Mouse (Mus musculus) MEL-GATA-1-ER (cell line): ENCODE data around the gene Cib4.

Experiments
- DNase-seq: peaks from one replicate; pipeline ENCODE4 v3.0.0-alpha.2; 2012; ENCODE audit warnings: low read depth; ENCODE audit errors: extremely low read depth

Cib4 gene

DNA sequence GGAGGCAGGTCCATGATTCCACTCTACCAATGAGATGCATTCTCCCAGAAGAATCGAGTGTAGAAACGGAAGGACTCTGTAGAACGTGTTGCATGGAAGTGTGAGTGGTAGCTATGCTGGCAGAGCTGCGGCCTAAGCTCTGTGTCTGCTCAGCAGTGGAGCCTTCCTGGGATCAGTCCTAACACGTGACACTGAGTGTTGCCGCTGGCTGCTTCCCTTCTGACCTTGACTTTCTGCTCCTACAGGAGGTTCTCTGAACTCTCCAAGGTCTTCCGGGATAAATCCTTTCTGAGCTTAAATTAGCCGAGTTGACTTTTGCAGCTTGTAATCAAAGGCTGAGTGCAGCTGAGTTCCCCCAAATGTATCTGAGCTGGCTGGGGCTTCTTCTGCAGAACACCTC lies 28.7 kb upstream of the Cib4 start:
- no peak for DNase-seq

DNA sequence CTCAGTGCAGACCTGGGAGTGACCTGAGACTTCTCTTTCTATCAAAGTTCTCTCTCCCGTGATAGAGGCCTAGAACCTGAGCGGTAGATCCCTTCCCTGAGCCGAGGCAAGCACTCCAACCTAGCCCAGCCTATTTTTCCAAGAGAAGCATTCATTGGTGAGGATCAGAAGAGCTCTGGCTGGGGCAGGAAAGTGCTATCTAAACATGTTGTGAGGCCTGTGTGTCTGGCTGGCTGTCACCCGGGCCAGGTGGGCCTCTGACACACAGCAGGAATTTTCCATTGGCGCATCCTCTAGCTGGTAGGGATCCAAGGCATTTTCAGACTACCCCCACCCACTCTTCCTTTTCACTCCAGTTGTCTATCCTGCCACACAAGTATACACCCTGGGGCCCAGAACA lies 26.2 kb upstream of the Cib4 start:
- no peak for DNase-seq

DNA sequence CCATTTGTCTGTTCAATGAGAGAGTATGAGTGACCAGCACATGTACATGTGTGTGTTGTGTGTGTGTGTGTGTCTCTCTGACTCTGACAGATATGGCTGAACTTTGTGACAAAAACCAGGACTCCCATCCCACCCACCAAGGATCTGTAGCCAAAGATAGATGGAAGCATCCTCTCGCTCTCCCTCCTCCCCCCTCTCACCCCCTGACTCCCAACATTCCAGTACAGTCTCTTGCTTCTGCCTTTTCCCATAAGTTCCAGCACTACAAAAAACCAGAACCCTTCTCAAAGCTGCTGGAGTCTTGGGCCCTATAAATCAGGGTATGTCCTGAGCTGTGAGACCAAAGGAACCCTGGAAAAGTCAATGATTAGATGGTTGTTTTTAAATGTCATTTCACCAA lies 22.8 kb upstream of the Cib4 start:
- DNase-seq, result no peak

DNA sequence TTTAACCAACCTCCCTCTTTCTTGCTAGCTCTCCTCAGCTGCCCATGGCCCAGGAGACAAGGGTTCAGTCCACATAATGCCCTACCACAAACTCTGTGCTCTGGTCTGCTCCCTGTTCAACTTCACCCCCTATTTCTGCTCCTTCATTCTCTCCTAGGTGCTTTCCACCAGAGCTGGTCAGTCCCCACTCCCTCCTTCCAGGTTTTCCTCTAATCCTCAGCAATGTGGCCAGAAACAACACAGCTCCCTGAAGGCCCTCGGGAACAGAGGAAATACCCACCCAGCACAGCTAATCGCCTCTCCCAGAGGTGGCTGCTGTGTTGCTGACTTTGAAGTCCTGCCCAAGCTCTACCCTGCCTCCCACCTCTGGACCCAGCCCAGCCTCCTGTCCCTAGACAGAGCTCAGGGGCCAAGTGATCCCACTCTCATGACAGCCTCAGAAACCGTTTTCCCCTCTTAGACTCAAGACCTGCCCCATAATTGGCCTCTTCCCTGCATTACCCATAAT lies 14.4 kb upstream of the Cib4 start:
- DNase-seq, result no peak

DNA sequence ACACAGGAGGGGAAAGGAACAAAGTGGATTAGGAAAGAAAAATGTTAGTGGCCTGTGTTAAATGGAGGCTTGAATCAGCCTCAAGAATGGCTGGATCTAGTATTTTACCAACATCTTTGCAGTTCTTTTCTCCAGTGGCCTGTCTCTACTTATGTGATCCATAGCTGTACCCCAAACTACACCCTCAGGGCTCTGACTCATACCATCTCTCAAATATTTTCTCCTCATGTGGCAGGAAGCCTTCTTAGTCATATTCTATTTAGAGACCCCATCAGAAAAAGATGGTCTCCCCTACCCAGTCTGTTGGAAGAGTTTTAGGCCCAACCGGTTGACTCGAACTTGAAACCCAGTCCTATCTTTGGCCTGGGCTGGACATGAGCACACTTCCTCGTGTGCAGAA lies 13.8 kb upstream of the Cib4 start:
- no peak for DNase-seq

DNA sequence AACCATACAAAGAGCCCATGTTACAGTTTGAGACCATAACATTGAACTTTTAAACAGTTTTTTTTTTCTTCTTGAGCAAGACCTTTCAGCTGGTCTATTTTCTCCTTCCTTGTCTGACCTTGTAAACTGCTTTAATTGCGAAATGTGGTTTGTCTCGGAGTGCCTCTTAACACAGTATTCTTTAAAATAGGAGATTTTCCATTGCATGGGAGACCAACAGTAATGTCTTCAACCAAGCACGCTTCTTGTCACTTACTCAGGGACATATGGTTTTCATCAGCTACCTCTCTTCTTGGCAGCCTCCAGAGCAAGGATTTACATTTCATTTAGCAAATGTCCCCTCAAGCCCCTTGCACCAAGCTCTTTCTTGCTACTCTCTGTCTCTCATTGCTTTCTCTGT lies 10.6 kb upstream of the Cib4 start:
- no peak for DNase-seq

DNA sequence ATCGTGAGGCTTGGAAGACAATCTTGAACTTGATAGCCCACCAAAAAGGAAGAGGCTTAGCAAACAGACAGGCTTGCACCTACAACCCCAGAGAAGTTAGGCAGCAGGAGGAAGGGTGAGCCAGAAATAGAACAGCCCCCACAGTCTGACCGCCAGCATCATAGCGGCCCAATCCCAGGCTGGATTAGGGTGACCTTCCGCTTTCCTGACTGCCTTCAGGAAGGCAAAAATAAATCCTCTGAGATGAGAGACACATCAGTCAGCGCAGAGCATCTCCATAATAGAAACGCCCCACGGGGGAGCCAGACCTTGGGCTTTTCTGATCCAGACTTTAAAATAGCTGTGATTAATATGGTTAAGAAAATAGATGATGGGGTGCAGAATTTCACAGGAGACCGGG lies 9.3 kb upstream of the Cib4 start:
- no peak for DNase-seq

DNA sequence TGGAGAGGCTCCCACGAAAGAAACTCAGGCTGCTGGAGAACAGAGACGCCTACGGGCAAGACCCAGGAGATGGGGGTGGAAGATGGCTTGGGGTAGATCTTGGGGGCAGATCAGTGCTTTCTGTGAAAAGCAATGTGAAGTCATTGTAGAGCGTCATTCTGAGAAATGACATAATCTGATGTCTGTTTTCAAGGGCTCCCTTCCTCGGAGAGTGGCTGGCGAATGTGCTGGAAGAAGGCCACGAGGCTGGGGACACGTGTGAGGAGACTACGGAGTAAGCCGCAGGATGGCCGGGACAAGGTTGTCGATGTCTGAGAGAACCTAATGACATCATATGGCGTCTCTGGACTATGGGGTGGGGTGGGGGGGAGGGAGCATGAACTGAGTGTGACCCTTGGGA lies 8.3 kb upstream of the Cib4 start:
- DNase-seq, result no peak

DNA sequence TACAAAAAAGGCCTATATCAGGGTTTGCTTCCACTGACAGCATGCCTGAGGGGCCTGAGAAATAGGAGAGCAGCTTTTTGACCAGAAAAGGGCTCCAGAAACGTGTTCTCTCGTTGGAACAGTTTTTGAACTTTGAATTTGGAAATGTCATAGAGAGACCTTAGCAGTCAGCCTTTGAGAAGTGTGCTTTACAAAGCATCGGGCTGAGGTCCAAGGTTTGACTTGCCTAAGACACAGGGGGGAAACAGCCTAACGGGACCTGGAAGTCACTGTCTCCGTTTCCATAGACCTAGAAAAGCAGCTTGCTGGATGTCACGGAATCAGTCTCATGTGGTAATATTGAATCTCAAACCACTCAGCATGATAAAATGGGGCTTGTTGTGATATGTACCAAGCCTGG lies 6.4 kb upstream of the Cib4 start:
- DNase-seq, result no peak

DNA sequence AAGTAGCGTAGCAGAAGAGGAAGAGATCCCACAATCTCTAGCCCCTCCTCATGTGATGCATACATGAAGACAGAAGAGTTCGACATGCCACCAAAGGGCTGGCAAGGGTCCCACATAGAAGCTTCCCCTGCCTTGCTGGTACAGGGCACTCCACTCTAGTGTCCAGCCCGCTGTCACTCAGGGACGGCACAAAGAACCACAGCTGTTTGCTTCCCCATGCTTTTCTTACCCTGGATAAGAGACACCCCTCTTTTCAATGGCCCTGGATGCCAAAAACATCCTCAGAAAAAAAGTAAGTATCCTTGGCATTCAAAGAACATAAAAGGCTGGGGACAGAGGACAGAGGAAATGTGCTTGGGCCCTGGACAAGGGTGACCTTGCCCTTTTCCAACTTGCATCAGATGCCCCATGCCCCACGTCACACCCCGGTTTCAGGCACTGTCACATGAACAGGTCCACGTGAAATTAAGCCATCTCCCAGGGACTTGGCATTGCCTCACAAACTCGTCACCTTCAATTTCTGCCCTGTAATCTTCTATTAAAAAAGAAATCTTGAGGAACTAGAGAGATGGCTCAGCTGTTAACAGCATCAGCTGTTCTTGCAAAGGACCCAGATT lies 5.5 kb upstream of the Cib4 start:
- no peak for DNase-seq

DNA sequence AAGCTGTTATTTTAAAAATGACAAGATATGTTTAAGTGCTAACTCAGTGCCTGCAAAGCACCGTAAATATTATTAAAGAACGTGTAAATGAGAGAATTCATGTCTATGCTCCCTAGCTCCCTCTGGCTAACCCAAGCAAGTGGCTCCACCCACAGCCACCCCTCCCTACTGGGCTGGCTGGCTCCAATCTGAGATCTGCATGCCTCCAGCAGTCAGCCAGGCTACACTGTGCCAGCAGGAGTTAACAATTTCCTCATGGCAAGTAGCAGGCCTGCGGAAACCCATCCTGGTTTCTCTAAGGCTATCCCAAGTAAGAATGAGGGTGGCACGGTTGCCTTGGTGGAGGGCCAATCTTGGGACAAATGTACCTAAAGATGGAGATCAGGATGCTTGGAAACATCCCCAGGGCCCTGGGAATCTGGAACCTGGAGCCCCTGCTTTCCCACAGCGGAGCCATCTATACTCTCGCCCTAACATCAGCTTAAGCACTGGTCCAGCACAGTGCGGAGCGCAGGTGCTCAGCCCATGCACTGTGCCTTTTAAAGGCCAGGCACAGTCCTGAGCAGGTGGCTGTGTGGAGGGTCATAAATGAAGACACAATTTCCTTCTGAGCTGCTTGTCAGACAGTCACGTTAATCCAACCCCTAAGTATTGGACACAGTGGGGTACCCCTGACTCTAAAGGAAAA lies 4.8 kb upstream of the Cib4 start:
- DNase-seq, result no peak

DNA sequence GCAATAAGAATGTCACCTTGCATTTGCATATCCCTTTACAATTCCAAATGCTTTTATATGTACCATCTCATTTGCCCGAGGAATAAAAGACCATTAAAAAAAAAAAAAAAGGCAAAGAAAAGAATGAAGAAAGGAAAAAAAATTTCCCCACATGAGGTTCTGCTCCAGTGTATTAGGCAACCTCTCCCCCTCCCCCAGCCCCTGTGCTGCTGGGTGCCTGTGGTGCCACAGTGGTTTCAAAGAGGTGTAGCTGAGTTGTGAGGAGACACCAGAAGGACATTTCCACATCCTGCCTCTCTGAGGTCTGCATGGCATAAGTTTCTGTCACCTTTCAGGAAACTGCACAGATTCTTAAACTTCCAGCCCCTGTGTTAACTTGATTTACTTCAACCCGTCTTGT lies 3.0 kb upstream of the Cib4 start:
- DNase-seq, result no peak

DNA sequence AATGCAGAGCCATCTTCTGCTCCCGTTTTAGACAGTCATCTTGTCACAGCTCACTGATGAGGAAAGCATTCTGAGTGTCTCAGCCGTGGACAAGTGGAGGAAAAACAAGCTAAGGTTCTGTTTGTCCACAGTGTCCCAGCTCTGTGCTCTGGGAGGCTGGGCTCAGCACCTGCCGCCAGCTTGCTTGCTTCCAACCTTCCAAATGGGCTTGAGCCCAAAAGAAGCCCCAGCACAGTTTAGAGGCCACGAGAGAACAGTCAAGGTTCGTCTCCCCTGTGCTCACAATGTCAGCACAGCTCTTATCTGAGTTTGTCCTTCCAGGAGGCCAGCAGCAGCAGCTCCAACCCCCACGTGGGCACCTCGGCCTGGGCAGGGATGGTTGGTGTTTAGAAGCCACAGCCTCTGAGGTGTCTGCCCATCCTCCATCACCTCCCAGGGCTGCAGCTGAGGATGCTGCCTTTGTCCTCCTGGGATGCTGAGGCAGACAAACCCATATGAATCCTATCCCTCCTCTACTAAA lies 9.5 kb downstream of the Cib4 start:
- no peak for DNase-seq

DNA sequence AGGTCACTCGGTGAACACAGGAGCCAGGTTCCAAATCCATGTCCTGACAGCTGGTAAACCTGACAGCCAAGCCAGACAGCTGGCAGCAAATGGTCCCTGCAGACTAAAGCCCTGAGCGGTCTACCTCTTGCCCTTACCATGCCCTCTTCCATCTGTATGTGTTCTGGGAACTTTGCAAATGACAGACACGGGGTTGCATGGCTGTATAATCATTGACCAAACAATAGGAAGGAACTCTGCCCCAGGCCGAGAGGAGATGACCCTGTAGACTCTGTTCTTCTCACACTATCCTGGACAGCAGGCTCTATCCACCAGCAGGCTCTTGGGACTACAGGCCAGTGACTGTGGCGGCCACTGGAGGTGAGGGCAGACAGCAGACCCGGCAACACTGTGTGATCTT lies 11.0 kb downstream of the Cib4 start:
- DNase-seq, result no peak

DNA sequence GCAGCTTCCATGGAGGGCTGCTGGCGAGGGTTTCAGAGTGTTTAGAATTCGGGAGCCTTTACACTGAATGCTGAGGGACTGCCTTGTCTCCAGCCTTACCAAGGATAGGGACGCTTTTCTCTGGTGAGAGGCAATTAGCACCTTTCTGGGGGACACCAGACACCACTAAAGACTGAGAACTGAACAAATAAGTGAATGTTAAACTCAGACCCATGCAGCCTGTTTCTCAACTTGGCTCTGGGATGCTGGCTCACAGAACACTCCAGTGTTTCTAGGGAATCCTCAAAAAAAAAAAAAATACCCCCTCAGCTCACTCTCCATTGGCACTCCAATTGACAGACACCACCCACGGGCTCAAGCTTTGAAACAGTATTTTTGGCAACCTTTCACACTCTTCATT lies 16.7 kb downstream of the Cib4 start:
- DNase-seq, result no peak

DNA sequence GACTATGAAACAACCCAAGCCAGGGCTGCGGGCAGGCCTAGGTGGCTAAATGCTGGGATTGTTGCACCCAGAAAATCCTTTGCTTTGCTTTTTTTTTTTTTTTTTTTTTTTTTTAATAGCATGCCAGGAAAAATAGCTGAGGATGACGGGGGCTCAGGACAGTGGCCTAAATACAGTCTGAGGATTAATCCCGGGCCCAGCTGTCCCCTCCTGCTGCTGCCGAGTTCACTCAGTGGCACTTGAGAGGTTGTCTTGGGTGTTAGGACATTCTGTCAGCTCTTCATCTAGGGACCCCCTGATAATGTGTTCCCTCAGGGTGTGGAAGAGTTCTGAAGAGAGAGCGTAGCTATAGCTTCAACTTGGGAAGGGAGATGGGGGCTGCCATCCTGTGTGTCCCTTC lies 18.5 kb downstream of the Cib4 start:
- DNase-seq, result no peak

DNA sequence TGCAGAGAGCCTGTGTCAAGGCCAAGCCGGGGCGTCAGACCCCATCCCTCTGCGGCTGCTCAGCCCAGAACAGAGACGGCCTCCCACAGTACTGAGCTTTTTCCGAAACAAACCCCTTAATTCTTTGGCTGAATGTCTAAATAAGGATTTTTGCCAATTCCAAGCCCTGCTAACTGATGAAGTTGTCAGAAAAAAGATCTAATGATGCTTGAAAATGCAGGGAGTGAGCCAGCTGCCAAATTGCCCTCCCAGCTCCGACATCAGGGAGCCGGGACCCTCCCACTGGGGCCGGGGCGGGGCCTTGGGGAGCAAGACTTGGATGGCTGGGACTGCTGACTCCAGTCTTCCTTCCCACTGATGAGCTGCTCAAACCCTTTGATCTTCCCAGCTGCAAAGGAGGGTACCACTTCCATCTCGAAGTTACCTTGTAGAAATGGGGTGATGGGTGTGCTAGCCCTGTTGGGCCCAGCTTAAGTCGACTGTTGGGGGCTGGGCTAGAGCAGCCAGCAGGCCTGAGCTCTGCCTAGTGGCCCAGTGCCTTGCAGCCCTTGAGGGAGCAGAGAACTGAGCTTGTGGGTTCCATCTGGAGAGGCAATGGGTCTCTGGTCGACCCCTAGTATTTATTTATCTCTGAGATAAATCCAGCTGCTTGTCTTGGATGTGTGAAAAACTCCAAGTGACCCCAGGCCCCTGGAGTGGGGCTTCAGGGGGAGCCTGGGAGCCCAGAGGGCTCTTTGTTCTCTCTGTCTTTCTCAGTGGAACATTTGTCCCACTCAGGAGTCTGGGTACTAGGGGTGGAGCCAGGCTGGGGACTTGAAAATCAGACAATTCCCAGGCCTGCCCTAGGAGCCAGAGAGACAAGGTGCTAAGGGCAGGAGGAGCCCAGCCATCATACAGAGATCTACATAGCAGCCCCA lies 19.5 kb downstream of the Cib4 start:
- no peak for DNase-seq

DNA sequence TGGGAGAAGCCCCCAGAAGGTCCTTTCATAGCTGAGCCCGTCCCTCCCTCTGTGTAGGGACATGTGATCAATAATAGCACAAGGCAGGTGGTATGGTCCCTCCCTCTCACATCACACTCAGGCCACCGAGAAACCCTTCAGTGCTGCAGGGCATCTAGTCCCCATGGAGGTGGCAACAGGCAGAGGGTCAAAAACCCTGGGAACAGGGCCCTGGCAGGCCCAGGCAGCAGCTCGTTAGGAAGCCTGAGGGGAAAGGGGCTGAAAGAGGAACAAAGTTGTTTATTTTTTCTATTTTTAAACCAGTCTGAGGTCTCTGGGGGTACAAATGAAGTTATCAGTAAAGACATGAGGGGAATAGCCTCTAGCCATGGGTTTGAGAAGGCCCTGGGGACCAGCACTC lies 21.4 kb downstream of the Cib4 start:
- DNase-seq, result peak; percentile 63

DNA sequence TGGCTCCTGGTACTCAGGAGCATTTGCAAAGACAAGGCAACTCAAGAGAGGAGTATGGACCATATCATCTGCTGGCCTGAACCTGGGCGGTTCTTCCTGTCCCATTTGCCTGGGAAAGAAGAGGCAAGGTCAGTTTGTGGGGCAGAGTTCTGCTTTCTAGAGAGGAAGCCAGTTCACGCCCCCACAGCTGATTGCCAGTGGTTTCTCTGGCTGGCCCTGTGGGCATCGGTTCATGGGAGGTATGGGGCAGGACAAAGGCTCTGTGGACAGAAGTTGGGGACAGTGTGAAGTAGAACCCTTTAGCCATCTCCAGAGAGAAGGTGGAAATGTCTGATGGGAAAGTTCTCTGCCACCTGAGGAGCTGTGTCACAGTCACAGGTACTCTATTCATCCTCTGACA lies 22.5 kb downstream of the Cib4 start:
- DNase-seq, result no peak

DNA sequence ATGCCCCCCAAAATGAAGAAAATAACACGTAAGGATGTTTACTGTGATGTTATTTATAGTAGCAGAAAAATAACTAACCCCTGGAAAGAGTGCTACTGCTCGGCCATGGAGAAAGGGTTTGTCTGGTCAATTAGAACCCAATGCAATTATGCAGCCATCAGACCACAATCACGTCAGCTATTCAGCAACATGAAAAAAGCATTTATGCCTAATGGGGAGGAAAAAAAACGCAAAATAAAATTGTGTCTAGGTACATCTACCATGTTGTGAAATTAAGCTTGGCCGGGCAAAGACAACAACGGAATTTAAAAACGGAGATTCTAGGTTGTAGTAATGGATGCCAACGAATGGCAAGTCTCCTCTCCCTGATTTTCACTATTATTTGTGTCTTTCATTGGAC lies 23.2 kb downstream of the Cib4 start:
- no peak for DNase-seq

DNA sequence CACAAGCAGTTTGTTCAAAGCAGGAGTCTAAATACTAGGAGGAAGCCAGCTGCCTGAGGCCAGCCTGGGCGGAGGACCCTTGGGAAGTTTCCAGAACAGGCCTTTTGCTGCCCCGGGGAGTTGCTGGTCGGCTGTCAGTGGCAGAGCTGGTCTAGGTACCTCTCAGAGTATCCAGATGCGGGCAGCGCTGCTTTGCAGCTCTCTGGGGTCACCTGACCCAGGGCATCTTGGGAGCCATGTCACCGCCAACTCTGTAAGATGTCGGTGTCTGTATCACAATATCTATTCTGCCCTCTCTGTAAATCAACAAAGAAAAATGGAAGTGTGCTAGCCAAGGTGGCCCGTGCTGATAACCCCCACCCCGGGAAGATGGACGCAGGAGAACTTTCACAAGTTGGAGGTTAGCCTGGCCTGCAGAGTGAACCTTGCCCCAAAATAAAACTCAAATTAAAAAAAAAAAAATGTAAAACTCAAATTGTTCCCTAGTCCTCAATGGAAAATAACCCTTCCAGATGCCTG lies 25.4 kb downstream of the Cib4 start:
- peak; percentile 44 for DNase-seq

DNA sequence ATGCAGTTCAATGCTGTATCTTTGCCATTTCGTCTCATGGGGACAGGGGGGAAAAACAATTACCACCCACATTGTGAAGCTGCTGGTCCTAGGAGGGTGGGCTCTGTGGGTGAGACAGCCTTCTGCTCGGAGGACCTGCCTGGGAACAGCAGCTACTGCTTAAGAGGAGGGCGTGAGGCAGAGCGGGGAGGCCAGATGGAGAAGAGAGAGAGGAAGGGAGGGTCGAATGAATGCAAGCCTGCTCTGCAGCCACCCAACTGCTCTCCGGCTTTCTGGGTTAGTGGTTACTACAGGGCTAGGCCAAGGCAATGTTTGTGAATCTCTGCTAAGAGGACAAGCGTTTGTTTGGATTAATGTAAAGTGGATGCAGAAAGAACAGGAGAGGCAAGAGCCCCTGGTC lies 26.1 kb downstream of the Cib4 start:
- DNase-seq, result peak; percentile 29
